Mouse (Mus musculus) bone marrow, adult 2 months (tissue): ENCODE results near the gene Pacsin3. TPM values are rescaled to one million over a fixed set of nuclear protein-coding genes. Genes with fewer than 3 reads are reported as not detected.
A peak's percentile ranks its signal among the peaks of the same experiment; 100 is the strongest.
"Not testable (repeated sequence)": the region's sequence is repeated elsewhere in the genome, so short reads cannot be mapped to it uniquely, and the experiment has no call there.

ENCODE experiments used
- H3K27ac ChIP-seq: fragments of 200-500 bp; 2 replicates; pipeline ENCODE4 v1.5.1; 2012; ENCODE audit warnings: low read depth, mild to moderate bottlenecking, control low read depth, inconsistent platforms, low read length; ENCODE audit not compliant: control insufficient read depth, poor library complexity, insufficient read depth
- H3K4me1 ChIP-seq: fragments of 200-500 bp; 2 replicates; pipeline ENCODE4 v1.6.1; 2011; ENCODE audit warnings: low read length; ENCODE audit not compliant: control insufficient read depth, insufficient read depth
- H3K4me3 ChIP-seq: fragments of 200-500 bp; replicated peaks from 2 replicates; pipeline ENCODE3; 2011; ENCODE audit warnings: mild to moderate bottlenecking, low read depth, low read length, control low read depth; ENCODE audit not compliant: control insufficient read depth
- CTCF ChIP-seq: fragments of 200-500 bp; IDR thresholded peaks from 2 replicates; pipeline ENCODE4 v1.5.1; 2011; ENCODE audit warnings: low read length, control low read depth; ENCODE audit not compliant: control insufficient read depth, insufficient read depth
- POLR2A ChIP-seq: fragments of 200-500 bp; IDR thresholded peaks from 2 replicates; pipeline ENCODE4 v1.6.1; 2011; ENCODE audit warnings: low read depth, mild to moderate bottlenecking, control low read depth, low read length, borderline replicate concordance; ENCODE audit not compliant: control insufficient read depth
- WGBS: fragments of 180-500 bp; shearing (Covaris S2); methylation state at CpG from one replicate; pipeline ENCODE4 v1.1.7; 2018; 5-methylcytosine and 5-hydroxymethylcytosine counted together
- polyA plus RNA-seq: library from polyadenylated mRNA; stranded (reverse); fragments of >200 nt; gene quantifications from 2 replicates; pipeline ENCODE4 v1.2.4, GENCODE M21; 2011; ENCODE audit warnings: low replicate concordance; ENCODE audit not compliant: missing spikeins, insufficient read depth, insufficient read length

Pacsin3 gene
- 2.6 and 6.7 TPM in 2 replicates for polyA plus RNA-seq

DNA sequence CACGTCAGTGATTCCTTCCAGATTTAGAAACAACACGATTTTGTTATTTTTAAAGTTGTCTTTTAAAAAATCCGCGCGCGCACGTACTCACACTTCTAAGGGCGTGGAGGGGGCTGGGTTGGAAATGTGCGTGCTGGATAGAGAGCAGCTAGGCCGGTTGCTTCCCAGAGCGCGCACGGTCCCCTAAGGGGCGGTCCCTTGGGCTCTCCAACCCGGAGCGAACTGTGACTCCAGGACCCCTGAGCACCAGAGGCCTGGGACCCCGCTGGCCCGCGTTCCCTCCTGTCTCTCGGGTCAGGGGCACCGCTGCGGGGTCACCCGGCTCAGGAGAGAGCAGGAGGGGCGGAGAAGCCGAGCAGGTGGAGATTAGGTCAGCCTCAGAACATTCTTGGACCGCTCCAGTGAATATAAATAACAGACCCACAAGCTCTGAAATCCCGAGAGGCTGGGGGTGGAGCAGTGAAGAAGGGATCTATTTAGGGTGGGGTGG is at the start of gene Pacsin3:
TSS of gene Pacsin3 (plus strand) at position 294 of the 490 bp plus-strand sequence.
- peak within 1 kb of the TSS; percentile 21 for H3K4me3 ChIP-seq
- 6% methylated on average over 27 of the region's 27 CpGs for WGBS
- TF ChIP-seq CTCF = no peak
- no peak for TF ChIP-seq POLR2A
- no peak within 1 kb of the TSS for H3K27ac ChIP-seq
- no peaks in the 10 kb centered on the region; the same call in 1 of the 2 replicates for H3K4me1 ChIP-seq

DNA sequence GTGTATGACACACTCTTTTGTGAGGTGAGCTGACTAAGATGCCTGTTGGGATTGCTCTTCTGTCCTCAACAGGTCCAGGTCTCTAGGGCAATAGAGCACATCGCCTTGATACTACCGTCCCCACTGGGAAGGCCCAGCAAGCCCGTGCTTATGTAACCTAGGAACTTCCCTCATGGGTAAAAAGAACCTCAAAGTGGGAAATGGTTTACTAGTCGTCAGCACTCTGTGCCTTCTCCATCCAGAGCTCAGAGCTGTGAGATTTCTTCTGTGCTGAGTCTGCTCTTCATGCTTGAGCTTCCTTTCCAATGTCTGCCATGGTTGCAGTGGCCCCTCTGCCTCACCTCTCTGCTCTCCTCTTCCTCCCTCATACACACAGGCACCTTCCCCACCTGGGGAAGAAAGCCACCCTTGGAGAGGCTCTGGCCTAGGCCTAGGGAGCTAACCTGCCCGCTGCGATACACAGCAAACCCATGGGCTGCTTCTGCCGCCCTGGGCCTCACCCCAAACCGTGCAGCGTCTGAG is 49.4 kb upstream of the Pacsin3 start:
- WGBS = 44% methylated on average over 9 of the region's 9 CpGs
- no peak for TF ChIP-seq POLR2A
- no peak for TF ChIP-seq CTCF
- Histone ChIP-seq H3K27ac (peak overlapping the region; percentile 77), H3K4me3 (no peak overlapping the region), H3K4me1 (peaks cover 4% of the 10 kb centered on the region; the same call in 1 of the 2 replicates)

DNA sequence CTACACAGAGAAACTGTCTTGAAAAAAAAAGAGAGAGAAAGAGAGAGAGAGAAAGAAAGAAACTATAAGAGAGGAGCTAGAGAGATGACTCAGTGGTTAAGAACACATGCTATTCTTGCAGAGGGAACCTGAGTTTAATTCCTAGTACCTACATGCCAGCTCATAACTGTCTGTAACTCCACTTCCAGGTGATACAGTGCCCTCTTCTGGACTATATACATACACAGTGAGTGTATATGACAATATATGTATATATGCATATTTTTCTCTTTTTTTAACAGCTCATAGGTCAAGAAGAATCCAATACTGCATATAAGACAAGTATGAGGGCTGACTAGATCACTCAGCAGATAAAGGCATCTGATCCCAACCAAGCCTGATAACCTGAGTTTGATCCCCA is 42.4 kb upstream of the Pacsin3 start:
- TF ChIP-seq POLR2A (no peak), CTCF (no peak)
- H3K27ac ChIP-seq = no peak overlapping the region

DNA sequence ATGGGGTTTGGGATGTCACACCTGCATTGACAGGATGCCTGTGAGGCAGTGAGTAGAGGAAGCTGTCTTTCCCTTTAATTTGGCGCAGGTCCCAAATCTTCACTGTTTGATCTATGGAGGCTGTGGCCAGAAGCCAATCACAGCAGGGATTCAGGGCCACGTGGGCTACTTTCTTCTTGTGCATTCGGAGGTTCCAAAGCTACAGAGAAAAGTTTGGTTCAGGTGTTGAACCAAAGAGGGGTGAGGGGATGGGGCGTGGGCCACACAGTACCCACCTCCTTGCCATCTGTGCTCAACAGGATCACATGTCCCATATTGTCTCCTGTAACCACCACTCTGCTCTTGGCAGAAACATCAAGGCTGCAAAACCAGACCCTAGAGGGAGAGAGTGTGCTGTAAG is 38.7 kb upstream of the Pacsin3 start:
- Histone ChIP-seq H3K4me1 (no peaks in the 10 kb centered on the region), H3K27ac (no peak overlapping the region), H3K4me3 (no peak overlapping the region)
- WGBS = 86% methylated on average over 4 of the region's 4 CpGs
- TF ChIP-seq CTCF (no peak), POLR2A (no peak)

More for the DNA sequence above, 42.4 kb upstream of the Pacsin3 start:
- no peaks in the 10 kb centered on the region for H3K4me1 ChIP-seq
- H3K4me3 ChIP-seq = no peak overlapping the region

DNA sequence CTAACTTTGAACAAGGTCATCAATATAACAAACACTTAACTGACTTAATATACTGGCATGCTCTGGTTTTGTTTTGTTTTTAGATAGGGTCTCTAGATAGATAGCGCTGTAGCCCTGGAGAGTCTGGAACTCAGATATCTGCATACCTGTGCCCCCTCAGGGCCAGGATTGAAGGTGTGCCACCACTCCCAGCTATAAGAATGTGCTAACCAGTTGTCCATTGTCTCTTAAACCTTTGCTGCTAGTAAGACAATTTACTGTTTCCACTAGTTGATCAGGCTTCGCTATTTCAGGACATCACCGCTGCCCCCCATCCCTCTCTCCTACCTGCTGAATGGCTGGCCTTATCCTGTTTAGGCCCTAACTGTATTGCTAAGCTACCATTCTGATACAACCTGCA is 35.3 kb upstream of the Pacsin3 start:
- TF ChIP-seq CTCF = no peak
- no peak for TF ChIP-seq POLR2A
- no peak overlapping the region for H3K4me3 ChIP-seq
- no peaks in the 10 kb centered on the region for H3K4me1 ChIP-seq
- no peak overlapping the region for H3K27ac ChIP-seq
- WGBS = 94% methylated on average over 3 of the region's 3 CpGs

DNA sequence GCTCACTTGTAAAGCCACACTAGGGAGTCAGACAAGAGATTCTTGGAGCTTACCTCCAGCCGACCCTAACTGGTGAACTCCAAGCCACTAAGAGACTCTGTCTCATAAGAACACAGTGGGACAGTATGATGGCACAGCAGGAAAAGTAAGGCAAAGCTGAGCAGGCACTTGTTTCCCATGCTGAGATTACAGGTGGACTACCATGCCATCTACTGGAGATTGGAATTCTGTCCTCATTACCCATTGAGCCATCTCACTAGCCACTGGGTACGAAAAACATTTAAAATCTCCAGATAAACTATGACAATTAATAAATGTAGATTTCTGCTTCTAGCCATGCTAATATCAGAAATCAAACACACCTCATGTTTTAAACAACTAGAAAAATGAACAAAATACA is 32.1 kb upstream of the Pacsin3 start:
- H3K4me3 ChIP-seq = no peak overlapping the region
- TF ChIP-seq CTCF = no peak
- no peak for TF ChIP-seq POLR2A
- WGBS = 85% methylated on average over 2 of the region's 2 CpGs
- H3K4me1 ChIP-seq = no peaks in the 10 kb centered on the region
- no peak overlapping the region for H3K27ac ChIP-seq

DNA sequence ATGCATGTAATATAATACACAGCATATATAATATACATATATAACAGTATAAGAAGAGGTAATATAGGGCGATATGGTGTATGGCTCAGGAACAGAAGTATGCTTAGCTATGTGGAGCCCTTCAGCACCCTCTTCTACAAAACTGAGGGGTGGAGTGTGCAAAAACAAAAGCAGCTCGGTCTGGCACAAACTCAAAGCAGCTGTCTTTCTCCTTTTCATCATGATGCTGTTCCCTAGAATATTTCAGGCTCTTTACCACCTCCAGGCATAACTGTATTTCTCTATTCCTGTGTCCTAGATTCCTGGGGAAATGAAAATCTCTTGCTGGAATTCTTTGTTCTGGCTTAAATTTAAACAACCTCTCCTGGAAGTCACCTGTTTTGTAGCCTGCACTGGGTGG is 26.0 kb upstream of the Pacsin3 start:
- Histone ChIP-seq H3K4me3 (no peak overlapping the region), H3K4me1 (no peaks in the 10 kb centered on the region), H3K27ac (no peak overlapping the region)
- 87% methylated on average over 2 of the region's 2 CpGs for WGBS
- TF ChIP-seq POLR2A (no peak), CTCF (no peak)

DNA sequence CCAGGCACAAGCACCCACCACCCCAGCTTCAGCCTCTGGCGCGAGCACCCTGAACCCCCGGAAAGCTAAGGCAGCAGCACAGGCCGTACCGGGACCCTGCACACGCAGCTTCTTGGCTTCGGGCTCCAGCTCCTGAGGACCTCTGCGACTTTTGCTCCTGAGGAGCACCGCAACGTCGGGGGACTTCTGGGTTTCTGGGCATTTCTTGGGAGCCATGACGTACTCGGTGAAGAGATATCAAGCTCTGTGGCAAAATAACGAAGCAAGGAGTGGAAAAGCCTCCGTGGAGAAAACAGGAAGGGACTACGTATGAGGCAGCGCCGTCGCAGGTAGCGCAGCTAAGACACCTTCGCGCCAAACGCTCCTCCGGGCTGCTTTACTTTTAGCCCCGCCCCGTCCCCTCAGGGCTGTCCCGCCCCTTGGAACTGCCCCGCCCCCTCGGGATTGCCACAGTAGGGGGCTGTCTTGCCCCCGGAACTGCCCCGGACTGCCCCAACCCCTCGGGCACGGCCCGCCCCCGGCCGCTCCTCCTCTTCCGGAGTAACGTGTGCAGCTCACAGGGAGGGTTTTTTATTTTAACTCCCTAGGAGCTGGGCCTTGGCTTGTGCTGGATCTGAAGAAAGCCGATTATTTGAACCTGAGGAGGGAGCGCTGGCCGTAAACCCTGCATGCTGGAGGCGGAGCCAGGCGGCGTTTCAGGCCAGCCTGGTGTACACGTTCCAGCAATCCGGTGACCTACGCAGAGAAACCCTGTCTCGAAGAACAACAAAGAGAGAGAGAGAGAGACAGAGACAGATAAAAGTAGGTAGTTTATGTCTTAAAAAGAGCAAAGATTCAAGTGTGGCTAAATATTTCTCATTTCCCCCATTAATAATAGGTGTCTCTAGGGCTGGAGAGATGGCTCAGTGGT is 18.9 kb upstream of the Pacsin3 start, which contains the start of gene Ddb2:
TSS of gene Ddb2 (minus strand) at position 382 of the 910 bp plus-strand sequence.
- under 1% methylated on average over 48 of the region's 48 CpGs for WGBS
- TF ChIP-seq CTCF (0 out of 2 replicates have a peak, but pooled peaks have one; percentile 3), POLR2A (no peak)
- peak within 1 kb of the TSS; percentile 66 for H3K4me3 ChIP-seq
- H3K27ac ChIP-seq = peak within 1 kb of the TSS; percentile 84
- H3K4me1 ChIP-seq = no peaks in the 10 kb centered on the region; the same call in 1 of the 2 replicates

DNA sequence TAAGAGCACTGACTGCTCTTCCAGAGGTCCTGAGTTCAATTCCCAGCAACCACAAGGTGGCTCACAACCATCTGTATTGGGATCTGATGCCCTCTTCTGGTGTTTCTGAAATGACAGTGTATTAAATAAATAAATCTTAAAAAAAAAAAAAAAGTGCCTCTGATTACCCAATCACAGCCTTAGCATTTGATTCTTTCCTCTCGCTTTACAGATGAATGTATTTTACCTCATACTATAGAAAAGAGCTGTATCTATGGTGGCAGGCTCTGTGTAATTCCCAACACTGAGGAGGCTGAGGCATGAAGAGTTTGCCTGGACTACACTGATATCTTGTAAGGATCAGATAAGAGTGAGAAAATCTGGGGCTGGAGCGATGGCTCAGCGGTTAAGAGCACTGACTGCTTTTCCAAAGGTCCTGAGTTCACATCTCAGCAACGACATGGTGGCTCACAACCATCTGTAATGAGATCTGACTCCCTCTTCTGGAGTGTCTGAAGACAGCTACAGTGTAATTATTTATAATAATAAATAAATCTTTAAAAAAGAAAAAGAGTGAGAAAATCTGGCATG is 18.2 kb upstream of the Pacsin3 start:
- H3K27ac ChIP-seq, H3K4me3 ChIP-seq, H3K4me1 ChIP-seq: not testable (repeated sequence)
- WGBS = 18% methylated on average over 4 of the region's 4 CpGs
